Mouse (Mus musculus) cerebellum, adult 2 months (tissue): ENCODE measurements around the gene Frmd5. TPM values are rescaled to one million over a fixed set of nuclear protein-coding genes. Genes with fewer than 3 reads are reported as not detected.

Experiments used
- DNase-seq, 2 experiments: peaks; one replicate each; pipeline ENCODE4 v3.0.0; 2021
- H3K27ac ChIP-seq: fragments of 200-500 bp; 2 replicates; pipeline ENCODE4 v1.5.1; 2012; ENCODE audit warnings: low read length, control low read depth, inconsistent platforms; ENCODE audit not compliant: insufficient read depth
- H3K27me3 ChIP-seq: fragments of 200-500 bp; 2 replicates; pipeline ENCODE4 v1.6.1; 2012; ENCODE audit warnings: inconsistent platforms, mild to moderate bottlenecking, low read length, moderate library complexity; ENCODE audit not compliant: control insufficient read depth, insufficient read depth
- H3K4me1 ChIP-seq: fragments of 200-500 bp; 2 replicates; pipeline ENCODE4 v1.6.1; 2011; ENCODE audit warnings: low read length; ENCODE audit not compliant: control insufficient read depth, insufficient read depth
- H3K4me3 ChIP-seq: fragments of 200-500 bp; replicated peaks from 2 replicates; pipeline ENCODE3; 2011; ENCODE audit warnings: mild to moderate bottlenecking, low read depth, low read length, control low read depth; ENCODE audit not compliant: insufficient read depth
- CTCF ChIP-seq: fragments of 200-500 bp; IDR thresholded peaks from 2 replicates; pipeline ENCODE4 v1.5.1; 2011; ENCODE audit warnings: low read depth, mild to moderate bottlenecking, control low read depth, low read length, moderate library complexity, borderline replicate concordance; ENCODE audit not compliant: insufficient read depth
- POLR2A ChIP-seq: fragments of 200-500 bp; IDR thresholded peaks from 2 replicates; pipeline ENCODE4 v1.6.1; 2011; ENCODE audit warnings: low read length, control low read depth, borderline replicate concordance; ENCODE audit not compliant: insufficient read depth
- WGBS: fragments of 180-500 bp; shearing (Covaris S2); methylation state at CpG from one replicate; pipeline ENCODE4 v1.1.7; 2018; 5-methylcytosine and 5-hydroxymethylcytosine counted together
- polyA plus RNA-seq: library from polyadenylated mRNA; depleted of rRNA; stranded (reverse); fragments of >200 nt; gene quantifications from 2 replicates; pipeline ENCODE4 v1.2.3, GENCODE M21; 2012

Gene Frmd5
- polyA plus RNA-seq, 1 experiment: 55.8 TPM

GRCm38 (mm10) chr2:121728907-121729575 is 77.8 kb downstream of the Frmd5 start:
- DNase-seq: no peak
- H3K27ac ChIP-seq: no peak overlapping the region
- H3K4me1 ChIP-seq: no peaks in the 10 kb centered on the region
- no peaks in the 10 kb centered on the region for H3K27me3 ChIP-seq
- H3K4me3 ChIP-seq: no peak overlapping the region
- 76% methylated on average over 9 of the region's 9 CpGs for WGBS
- TF ChIP-seq CTCF (no peak), POLR2A (no peak)

- 98% methylated on average over 4 of the region's 4 CpGs for WGBS
- TF ChIP-seq POLR2A (no peak), CTCF (no peak)
- H3K27ac ChIP-seq: no peak overlapping the region
- H3K4me3 ChIP-seq: no peak overlapping the region
- H3K27me3 ChIP-seq: no peaks in the 10 kb centered on the region
- H3K4me1 ChIP-seq: peaks cover 3% of the 10 kb centered on the region; the same call in 1 of the 2 replicates
- DNase-seq: no peak
Measured at GRCm38 (mm10) chr2:121724866-121725265, 82.0 kb downstream of the Frmd5 start.

GRCm38 (mm10) chr2:121723796-121724195 is 83.1 kb downstream of the Frmd5 start:
- H3K27me3 ChIP-seq: no peaks in the 10 kb centered on the region
- DNase-seq: no peak
- 94% methylated on average over 8 of the region's 8 CpGs for WGBS
- peaks cover 7% of the 10 kb centered on the region; the same call in 1 of the 2 replicates for H3K4me1 ChIP-seq
- H3K27ac ChIP-seq: no peak overlapping the region
- TF ChIP-seq POLR2A (no peak), CTCF (no peak)
- H3K4me3 ChIP-seq: no peak overlapping the region

DNA sequence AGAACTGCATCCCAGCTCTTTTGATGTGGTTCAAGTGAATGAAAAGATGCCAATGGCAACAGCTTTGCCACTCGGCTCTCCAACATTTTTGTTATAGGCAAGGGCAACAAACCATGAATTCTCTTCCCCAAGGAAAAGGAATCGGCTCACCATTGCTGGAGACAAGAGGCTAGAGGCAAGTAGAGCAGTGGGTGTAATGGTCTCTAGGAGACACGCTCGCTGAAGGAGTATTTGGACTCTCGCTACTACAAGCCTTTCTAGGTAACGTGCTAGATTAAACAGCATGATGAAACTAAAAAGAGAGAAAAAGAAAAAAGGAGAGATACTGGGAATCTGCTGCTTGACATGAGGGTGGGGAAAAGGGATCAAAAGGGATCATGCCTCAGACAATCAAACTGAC is 87.9 kb downstream of the Frmd5 start:
- Histone ChIP-seq H3K27me3 (no peaks in the 10 kb centered on the region), H3K4me1 (peaks cover 7% of the 10 kb centered on the region; the same call in 1 of the 2 replicates), H3K27ac (no peak overlapping the region), H3K4me3 (no peak overlapping the region)
- no peak for TF ChIP-seq POLR2A
- TF ChIP-seq CTCF: no peak
- WGBS: 76% methylated on average over 6 of the region's 6 CpGs
- no peak for DNase-seq

DNA sequence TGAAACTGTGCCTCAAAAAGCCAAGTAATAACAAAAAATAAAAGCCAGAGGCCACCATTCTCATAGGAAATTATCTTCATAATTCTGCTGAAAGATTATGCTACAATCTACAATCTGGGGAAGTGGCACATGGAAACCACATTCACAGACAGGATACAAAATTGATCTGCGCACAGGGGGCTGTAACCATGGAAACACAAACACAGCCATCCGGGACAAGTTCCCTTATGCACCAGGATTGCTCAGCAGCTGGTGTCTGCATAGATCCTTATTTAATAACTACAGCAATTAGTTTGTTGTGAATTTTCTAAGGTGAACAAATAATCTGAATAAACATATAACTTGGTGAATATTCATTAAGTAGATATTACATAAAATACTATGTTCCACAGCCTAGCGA is 89.8 kb downstream of the Frmd5 start:
- no peak for DNase-seq
- Histone ChIP-seq H3K27me3 (no peaks in the 10 kb centered on the region), H3K4me3 (no peak overlapping the region), H3K27ac (no peak overlapping the region), H3K4me1 (peaks cover 7% of the 10 kb centered on the region; the same call in 1 of the 2 replicates)
- 73% methylated on average over 3 of the region's 3 CpGs for WGBS
- TF ChIP-seq CTCF (no peak), POLR2A (no peak)

GRCm38 (mm10) chr2:121713567-121713966 is 93.3 kb downstream of the Frmd5 start:
- H3K27ac ChIP-seq: no peak overlapping the region
- H3K4me1 ChIP-seq: peaks cover 3% of the 10 kb centered on the region
- WGBS: 86% methylated on average over 4 of the region's 4 CpGs
- TF ChIP-seq CTCF (no peak), POLR2A (no peak)
- H3K4me3 ChIP-seq: no peak overlapping the region
- DNase-seq: no peak
- no peaks in the 10 kb centered on the region for H3K27me3 ChIP-seq

- no peak overlapping the region for H3K4me3 ChIP-seq
- peak in 1 of 2 experiments; percentile 13 for DNase-seq
- 28% methylated on average over 9 of the region's 9 CpGs for WGBS
- H3K4me1 ChIP-seq: peaks cover 3% of the 10 kb centered on the region
- TF ChIP-seq POLR2A: no peak
- TF ChIP-seq CTCF: no peak
- H3K27me3 ChIP-seq: no peaks in the 10 kb centered on the region
- no peak overlapping the region for H3K27ac ChIP-seq
Measured at GRCm38 (mm10) chr2:121711748-121712384, 95.0 kb downstream of the Frmd5 start.

DNA sequence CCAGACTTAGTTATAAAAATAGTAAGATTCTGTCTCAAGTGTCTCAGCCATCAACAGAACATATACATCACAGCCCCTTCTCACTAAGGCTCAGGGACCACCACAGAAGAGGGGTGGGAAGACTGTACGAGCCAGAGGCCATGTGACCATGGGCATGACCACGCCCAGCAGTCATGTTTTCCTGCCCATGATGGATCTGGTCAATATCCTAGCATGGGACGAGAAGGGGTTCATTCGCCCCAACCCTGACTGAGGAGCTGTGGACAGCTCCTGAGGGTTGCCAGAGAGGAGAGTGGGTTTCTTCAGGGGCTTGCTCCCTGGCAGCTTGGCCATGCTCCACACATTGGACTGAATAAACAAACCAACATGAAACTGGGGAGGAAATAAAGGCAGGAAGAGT is 97.8 kb downstream of the Frmd5 start:
- no peak for DNase-seq
- WGBS: 94% methylated on average over 4 of the region's 4 CpGs
- Histone ChIP-seq H3K27ac (no peak overlapping the region), H3K27me3 (no peaks in the 10 kb centered on the region), H3K4me3 (no peak overlapping the region), H3K4me1 (peaks cover 9% of the 10 kb centered on the region)
- no peak for TF ChIP-seq CTCF
- no peak for TF ChIP-seq POLR2A
